Mouse (Mus musculus) right cerebral cortex, postnatal 14 days (tissue): Measurements from ENCODE around the gene Rab13.

Source experiments
- DNase-seq: peaks from one replicate; pipeline ENCODE4 v3.0.0; 2022

Rab13 gene

DNA sequence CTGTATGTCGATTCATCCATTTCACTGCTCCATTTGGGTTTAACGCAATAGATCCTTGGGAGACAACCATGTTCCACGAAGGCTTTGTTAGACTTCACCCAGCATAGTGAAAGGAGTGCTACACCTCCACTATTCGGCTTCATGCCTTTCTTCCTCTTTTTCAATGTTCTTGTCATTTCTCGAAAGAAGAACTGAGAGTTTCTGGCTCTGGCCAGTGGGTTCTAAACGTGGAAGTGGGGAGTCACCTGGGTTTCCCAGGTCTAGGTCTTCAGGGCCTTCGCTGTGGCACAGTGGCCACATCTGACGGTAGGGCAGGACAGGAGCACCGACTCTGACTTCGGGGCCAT, 51.2 kb downstream of the Rab13 start:
- no peak for DNase-seq

GRCm38 (mm10) chr3:90265034-90265931, 51.8 kb downstream of the Rab13 start, which contains the start of gene Dennd4b:
TSS of gene Dennd4b (plus strand) at chr3:90265185.
- DNase-seq: peak; percentile 85

GRCm38 (mm10) chr3:90265932-90266741, 52.6 kb downstream of the Rab13 start:
- DNase-seq: no peak

- DNase-seq: no peak
These were observed 53.6 kb downstream of the Rab13 start for GRCm38 (mm10) chr3:90266901-90267775.

GRCm38 (mm10) chr3:90268190-90268589, 54.7 kb downstream of the Rab13 start:
- DNase-seq: no peak

DNA sequence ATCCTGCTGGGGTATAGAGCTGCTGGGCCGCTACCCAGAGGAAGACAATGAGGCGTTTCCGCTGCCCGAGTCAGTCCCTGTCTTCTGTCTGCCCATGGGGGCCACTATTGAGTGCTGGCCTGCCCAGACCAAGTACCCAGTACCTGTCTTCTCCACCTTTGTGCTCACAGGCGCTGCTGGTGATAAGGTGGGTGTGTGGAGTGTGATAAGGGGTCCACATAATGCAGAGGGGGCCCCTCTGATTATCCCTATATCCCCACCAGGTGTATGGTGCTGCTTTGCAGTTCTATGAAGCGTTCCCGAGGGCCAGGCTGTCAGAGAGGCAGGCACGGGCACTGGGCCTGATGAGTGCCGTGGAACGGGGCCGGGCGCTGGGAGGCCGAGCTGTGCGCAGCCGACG, 55.5 kb downstream of the Rab13 start:
- DNase-seq: no peak

- DNase-seq: no peak
These were observed 57.3 kb downstream of the Rab13 start for GRCm38 (mm10) chr3:90270784-90271183.

DNA sequence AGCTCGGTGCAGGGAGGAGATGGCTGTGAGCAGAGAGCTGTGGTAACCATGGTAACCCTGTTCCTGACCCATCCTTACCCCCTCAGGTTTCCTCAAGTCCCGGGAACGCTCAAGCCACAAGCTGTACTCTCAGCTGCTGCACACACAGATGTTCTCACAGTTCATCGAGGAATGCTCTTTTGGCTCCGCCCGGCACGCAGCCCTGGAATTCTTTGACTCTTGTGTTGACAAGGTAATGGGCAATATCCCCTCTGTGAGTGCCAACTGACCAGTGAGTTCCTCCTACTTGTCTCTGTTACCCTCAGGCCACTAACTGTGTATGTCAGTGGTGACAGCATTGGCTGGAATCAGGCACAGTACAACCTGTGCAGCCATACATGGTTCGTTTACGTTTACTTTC, 58.7 kb downstream of the Rab13 start:
- DNase-seq: no peak

DNA sequence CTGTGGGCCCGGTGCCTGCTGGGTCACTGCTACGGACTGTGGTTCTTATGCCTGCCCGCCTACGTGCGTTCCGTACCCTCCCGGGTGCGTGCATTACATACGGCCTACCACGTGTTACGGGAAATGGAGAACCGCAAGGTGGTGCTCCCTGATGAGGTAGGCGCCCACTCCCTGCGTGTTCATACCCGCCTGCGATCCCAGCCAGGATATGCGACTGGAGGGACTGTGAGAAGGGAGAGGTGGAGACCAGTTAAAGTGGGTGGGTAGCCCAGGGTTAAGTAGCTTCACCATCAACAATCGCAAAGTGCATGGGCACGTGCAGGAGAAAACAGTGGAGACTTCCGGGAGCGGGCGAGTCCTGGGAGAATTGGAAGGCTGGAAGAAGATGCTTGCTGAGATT, 60.4 kb downstream of the Rab13 start:
- DNase-seq: no peak

GRCm38 (mm10) chr3:90275286-90275685, 61.8 kb downstream of the Rab13 start:
- no peak for DNase-seq
